Mouse (Mus musculus): ENCODE results near the gene Prdm5. TPM values are rescaled to one million over a fixed set of nuclear protein-coding genes. Genes with fewer than 3 reads are reported as not detected.

Prdm5 gene
- polyA plus RNA-seq, 1 experiment from 2014 or later: 13.1 TPM

Other genes starting within 250 kb of the Prdm5 start
- 9.5 and 10.5 TPM in 2 replicates for gene Ndnf, start 107.4 kb upstream of the Prdm5 start, polyA plus RNA-seq (2014; fragmentation: Nextera tagmentation; extraction: Ambion mirVana)
- not detected in 2 replicates for gene 4930544G11Rik, start 173.6 kb downstream of the Prdm5 start, polyA plus RNA-seq (2014; fragmentation: Nextera tagmentation; extraction: Ambion mirVana)

Data from midbrain, embryonic 11.5 days (tissue).